Mouse (Mus musculus) MEL (cell line): ENCODE data around the gene Abcg1. TPM values are rescaled to one million over a fixed set of nuclear protein-coding genes. Genes with fewer than 3 reads are reported as not detected.

ENCODE experiments used
- DNase-seq: peaks from one replicate; pipeline ENCODE4 v3.0.0; 2011; ENCODE audit warnings: low read depth, low spot score
- H3K27ac ChIP-seq: 2 replicates; pipeline ENCODE4 v1.5.1; 2012; ENCODE audit warnings: low read depth, mild to moderate bottlenecking, control low read depth, low read length, moderate library complexity; ENCODE audit not compliant: control insufficient read depth
- H3K27me3 ChIP-seq, 2 experiments: fragments of 150-350 bp in 1 of 2; sonication (generic) in 1 of 2; 2 replicates each; pipeline ENCODE4 v1.6.1; 2012; ENCODE audit warnings: low read length in 2 of 2, mild to moderate bottlenecking in 2 of 2, improper control_type of control experiment in 1 of 2, moderate library complexity in 1 of 2; ENCODE audit not compliant: insufficient read depth in 2 of 2, control insufficient read depth in 1 of 2
- H3K36me3 ChIP-seq, 2 experiments: 2 replicates each; pipeline ENCODE4 v1.6.1; 2012 to 2014; ENCODE audit warnings: low read length in 2 of 2, improper control_type of control experiment in 1 of 2, inconsistent platforms in 1 of 2, mild to moderate bottlenecking in 1 of 2; ENCODE audit not compliant: insufficient read depth in 2 of 2, control insufficient read depth in 1 of 2
- H3K4me1 ChIP-seq, 2 experiments: fragments of 150-350 bp in 1 of 2; sonication (generic) in 1 of 2; 2 replicates each; pipeline ENCODE4 v1.6.1; 2012; ENCODE audit warnings: low read length in 2 of 2, improper control_type of control experiment in 1 of 2, mild to moderate bottlenecking in 1 of 2; ENCODE audit not compliant: insufficient read depth in 2 of 2, control insufficient read depth in 1 of 2
- H3K4me3 ChIP-seq, 2 experiments: fragments of 150-350 bp in 1 of 2; sonication (generic) in 1 of 2; 2 replicates each; pipeline ENCODE4 v1.5.1; 2012; ENCODE audit warnings: low read depth in 2 of 2, low read length in 2 of 2, mild to moderate bottlenecking in 2 of 2, moderate library complexity in 2 of 2, control low read depth in 1 of 2, improper control_type of control experiment in 1 of 2; ENCODE audit not compliant: control insufficient read depth in 1 of 2, insufficient read depth in 1 of 2
- H3K79me2 ChIP-seq: 2 replicates; pipeline ENCODE4 v1.6.1; 2012; ENCODE audit warnings: mild to moderate bottlenecking, low read length, moderate library complexity; ENCODE audit not compliant: control insufficient read depth, poor library complexity, insufficient read depth
- H3K9ac ChIP-seq: 2 replicates; pipeline ENCODE4 v1.6.1; 2012; ENCODE audit warnings: low read depth, mild to moderate bottlenecking, control low read depth, low read length, moderate library complexity; ENCODE audit not compliant: control insufficient read depth, poor library complexity, severe bottlenecking
- H3K9me3 ChIP-seq: fragments of 150-350 bp; sonication (generic); replicated peaks from 2 replicates; pipeline ENCODE4 v1.6.1; 2012; ENCODE audit warnings: mild to moderate bottlenecking, low read length, improper control_type of control experiment, moderate library complexity; ENCODE audit not compliant: insufficient read depth
- BHLHE40 ChIP-seq: IDR thresholded peaks from 2 replicates; pipeline ENCODE4 v1.6.1; 2012; ENCODE audit warnings: low read depth, mild to moderate bottlenecking, inconsistent platforms, low read length, improper control_type of control experiment, borderline replicate concordance
- CHD1 ChIP-seq: IDR thresholded peaks from 2 replicates; pipeline ENCODE4 v1.6.1; 2012; ENCODE audit warnings: low read depth, mild to moderate bottlenecking, inconsistent platforms, low read length, improper control_type of control experiment
- CHD2 ChIP-seq: IDR thresholded peaks from 2 replicates; pipeline ENCODE4 v1.6.1; 2011; ENCODE audit warnings: low read length, improper control_type of control experiment
- ELF1 ChIP-seq: IDR thresholded peaks from 2 replicates; pipeline ENCODE4 v1.6.1; 2014; ENCODE audit warnings: low read depth, mild to moderate bottlenecking, inconsistent platforms, low read length, improper control_type of control experiment, moderate library complexity
- EP300 ChIP-seq, 2 experiments: IDR thresholded peaks; 2 replicates each; pipeline ENCODE4 v1.6.1; 2011; ENCODE audit warnings: improper control_type of control experiment in 2 of 2, low read length in 2 of 2, low read depth in 1 of 2, mild to moderate bottlenecking in 1 of 2
- ETS1 ChIP-seq: IDR thresholded peaks from 2 replicates; pipeline ENCODE4 v1.6.1; 2012; ENCODE audit warnings: low read depth, mild to moderate bottlenecking, inconsistent platforms, low read length, improper control_type of control experiment, moderate library complexity
- GABPA ChIP-seq: IDR thresholded peaks from 2 replicates; pipeline ENCODE4 v1.6.1; 2012; ENCODE audit warnings: low read depth, mild to moderate bottlenecking, inconsistent platforms, low read length, improper control_type of control experiment, moderate library complexity
- GATA1 ChIP-seq: IDR thresholded peaks from 2 replicates; pipeline ENCODE4 v1.6.1; 2011; ENCODE audit warnings: low read depth, low read length, improper control_type of control experiment
- JUND ChIP-seq: IDR thresholded peaks from 2 replicates; pipeline ENCODE4 v1.6.1; 2011; ENCODE audit warnings: low read depth, mild to moderate bottlenecking, improper control_type of control experiment, low read length
- KAT2A ChIP-seq: conservative IDR thresholded peaks from 2 replicates; pipeline ENCODE4 v1.6.1; 2012; ENCODE audit warnings: low read depth, low read length, improper control_type of control experiment, inconsistent platforms
- MAX ChIP-seq: IDR thresholded peaks from 2 replicates; pipeline ENCODE4 v1.6.1; 2011; ENCODE audit warnings: low read length, improper control_type of control experiment
- MAZ ChIP-seq: IDR thresholded peaks from 2 replicates; pipeline ENCODE4 v1.6.1; 2012; ENCODE audit warnings: low read depth, mild to moderate bottlenecking, inconsistent platforms, low read length, improper control_type of control experiment
- MYB ChIP-seq: IDR thresholded peaks from 2 replicates; pipeline ENCODE4 v1.6.1; 2011; ENCODE audit warnings: mild to moderate bottlenecking, low read depth, low read length, improper control_type of control experiment
- MYC ChIP-seq: IDR thresholded peaks from 2 replicates; pipeline ENCODE4 v1.6.1; 2011; ENCODE audit warnings: low read depth, mild to moderate bottlenecking, low read length, improper control_type of control experiment, moderate library complexity
- NELFE ChIP-seq: IDR thresholded peaks from 2 replicates; pipeline ENCODE4 v1.6.1; 2011; ENCODE audit warnings: low read depth, low read length, improper control_type of control experiment
- NRF1 ChIP-seq: IDR thresholded peaks from 2 replicates; pipeline ENCODE4 v1.6.1; 2014; ENCODE audit warnings: low read depth, mild to moderate bottlenecking, inconsistent platforms, low read length, improper control_type of control experiment, moderate library complexity; ENCODE audit not compliant: poor library complexity, insufficient read depth, severe bottlenecking
- POLR2AphosphoS2 ChIP-seq: IDR thresholded peaks from 2 replicates; pipeline ENCODE4 v1.6.1; 2011; ENCODE audit warnings: low read length, improper control_type of control experiment
- POLR2AphosphoS5 ChIP-seq: IDR thresholded peaks from 2 replicates; pipeline ENCODE4 v1.6.1; 2012; ENCODE audit warnings: low read depth, borderline replicate concordance, mild to moderate bottlenecking, inconsistent platforms, low read length, moderate library complexity, mixed read lengths
- RCOR1 ChIP-seq: IDR thresholded peaks from 2 replicates; pipeline ENCODE4 v1.6.1; 2012; ENCODE audit warnings: low read depth, mild to moderate bottlenecking, inconsistent platforms, low read length, improper control_type of control experiment
- TCF12 ChIP-seq: IDR thresholded peaks from 2 replicates; pipeline ENCODE4 v1.6.1; 2014; ENCODE audit warnings: low read depth, mild to moderate bottlenecking, inconsistent platforms, low read length, improper control_type of control experiment, moderate library complexity
- UBTF ChIP-seq: IDR thresholded peaks from 2 replicates; pipeline ENCODE4 v1.6.1; 2012; ENCODE audit warnings: low read depth, mild to moderate bottlenecking, inconsistent platforms, low read length, improper control_type of control experiment, moderate library complexity, borderline replicate concordance; ENCODE audit not compliant: insufficient read depth
- USF1 ChIP-seq: IDR thresholded peaks from 2 replicates; pipeline ENCODE4 v1.6.1; 2014; ENCODE audit warnings: low read depth, mild to moderate bottlenecking, inconsistent platforms, low read length, improper control_type of control experiment, moderate library complexity
- ZMIZ1 ChIP-seq: IDR thresholded peaks from 2 replicates; pipeline ENCODE4 v1.6.1; 2012; ENCODE audit warnings: low read depth, mild to moderate bottlenecking, inconsistent platforms, low read length, improper control_type of control experiment, moderate library complexity
- polyA plus RNA-seq, 2 experiments: library from polyadenylated mRNA; stranded (reverse) in 1 of 2; unstranded in 1 of 2; fragments of >175 nt in 1 of 2; fragments of >200 nt in 1 of 2; gene quantifications; 2 replicates each; pipeline versions ENCODE4 v1.2.1 to v1.2.4; 2012; ENCODE audit warnings: low replicate concordance in 2 of 2, low read depth in 1 of 2; ENCODE audit not compliant: insufficient read length in 2 of 2, insufficient read depth in 1 of 2, missing spikeins in 1 of 2
- total RNA-seq: library from RNA; depleted of rRNA; stranded (reverse); fragments of 300-350 nt; gene quantifications from 2 replicates; pipeline ENCODE4 v1.2.3, GENCODE M21; 2012

Abcg1 gene
- total and polyA plus RNA-seq, 3 experiments: 11.6 to 18.0 TPM; not detected in 1

DNA sequence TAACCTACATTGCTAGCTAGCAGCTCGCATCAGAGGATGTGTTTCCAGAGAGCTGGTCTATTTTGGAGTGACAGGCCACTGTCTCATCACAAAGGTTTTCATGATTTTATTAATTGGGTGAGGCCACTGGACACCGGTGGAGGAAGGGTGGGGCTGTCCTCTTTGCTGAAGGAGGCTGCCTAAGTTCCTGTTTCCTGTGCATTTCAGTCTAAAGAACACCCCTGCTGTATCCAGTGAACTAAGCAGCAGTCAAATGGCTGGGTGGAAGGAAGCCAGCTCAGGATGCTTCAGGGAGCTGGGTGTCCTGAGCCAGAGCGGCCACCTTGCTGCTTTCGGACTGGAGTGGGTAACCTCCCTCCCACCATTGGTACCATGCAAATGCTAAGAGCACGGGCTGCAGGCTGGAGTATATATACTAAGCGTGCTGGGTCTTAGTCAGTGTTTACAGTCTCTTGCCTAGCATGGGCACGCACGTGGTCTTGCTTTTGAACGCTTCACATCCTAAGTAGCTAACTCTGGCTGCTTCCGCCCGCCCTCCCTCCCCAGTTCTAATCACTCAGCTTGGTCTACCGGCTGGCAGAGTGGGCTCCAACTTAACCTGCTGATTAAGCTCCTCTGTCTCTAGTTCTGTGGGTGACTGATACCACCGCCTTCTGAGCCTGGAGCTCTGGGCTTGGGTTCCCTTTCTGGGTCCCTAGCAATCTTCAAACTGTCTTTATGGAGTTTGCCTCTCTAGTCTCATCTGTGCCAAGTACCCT is 3.3 kb downstream of the Abcg1 start (continued):
- TF ChIP-seq MAZ: peak; percentile 58; the same call in 1 of the 2 replicates
- TF ChIP-seq USF1: peak; percentile 62
- TF ChIP-seq JUND: no peak
- peak; percentile 83 for TF ChIP-seq ETS1

- no peak for DNase-seq
- no peaks in the 10 kb centered on the region for H3K27me3 ChIP-seq
- TF ChIP-seq NRF1 (no peak), POLR2AphosphoS2 (no peak), ELF1 (no peak), TCF12 (peak; percentile 73), EP300 (IDR thresholded peaks at IDR 0.05; ENCODE audit: low read depth in 1 of 2, low read length in 2 of 2) (peak; percentile 44 to 84; a peak in 3 of 4 replicates), KAT2A (0 out of 2 replicates have a peak, but pooled peaks have one; percentile 28), GATA1 (peak; percentile 78), ZMIZ1 (0 out of 2 replicates have a peak, but pooled peaks have one; percentile 28), NELFE (0 out of 2 replicates have a peak, but pooled peaks have one; percentile 16), POLR2AphosphoS5 (no peak), UBTF (no peak), MAX (peak; percentile 71; the same call in 1 of the 2 replicates), BHLHE40 (peak; percentile 90), CHD2 (no peak), ETS1 (peak; percentile 47; the same call in 1 of the 2 replicates), MYB (0 out of 2 replicates have a peak, but pooled peaks have one; percentile 1), CHD1 (0 out of 2 replicates have a peak, but pooled peaks have one; percentile 38), RCOR1 (peak; percentile 19; the same call in 1 of the 2 replicates), MYC (0 out of 2 replicates have a peak, but pooled peaks have one; percentile 13), MAZ (0 out of 2 replicates have a peak, but pooled peaks have one; percentile 30), GABPA (no peak)
- TF ChIP-seq, all 39 proteins: peak for 14
- peaks cover 0 to 21% of the 10 kb centered on the region in 2 experiments; a peak in 2 of 4 replicates for H3K36me3 ChIP-seq
- peaks cover 2% of the 10 kb centered on the region; the same call in 1 of the 2 replicates for H3K79me2 ChIP-seq
- peak overlapping the region; percentile 75 for H3K9ac ChIP-seq
- H3K9me3 ChIP-seq: no peaks in the 10 kb centered on the region
- peaks cover 15 to 33% of the 10 kb centered on the region in 2 experiments for H3K4me1 ChIP-seq
- peak overlapping the region; percentile 99 for H3K27ac ChIP-seq
- H3K4me3 ChIP-seq: peak overlapping the region in 1 of 2 experiments; percentile 52; a peak in 2 of 4 replicates
Observed at GRCm38 (mm10) chr17:31061346-31062095, 4.0 kb downstream of the Abcg1 start.
